Mouse (Mus musculus): ENCODE results near the gene Rbms3. TPM values are rescaled to one million over a fixed set of nuclear protein-coding genes. Genes with fewer than 3 reads are reported as not detected.

Gene Rbms3
- polyA plus RNA-seq, 1 experiment from 2014 or later: 8.1 TPM

GRCm38 (mm10) chr9:116814495-116815094 lies 815.1 kb downstream of the Rbms3 start:
- Histone ChIP-seq H3K27me3 (replicated peaks) (no peaks in the 10 kb centered on the region), H3K9ac (no peak overlapping the region), H3K36me3 (no peaks in the 10 kb centered on the region), H3K9me3 (replicated peaks) (no peaks in the 10 kb centered on the region), H3K27ac (no peak overlapping the region), H3K4me2 (no peak overlapping the region), H3K4me1 (0 out of 2 replicates have a peak, but pooled peaks cover 8% of the 10 kb centered on the region), H3K4me3 (no peak overlapping the region)
- no peak for ATAC-seq
- 73% methylated on average over 10 of the region's 10 CpGs for WGBS (ENCODE audit: insufficient replicate concordance)

GRCm38 (mm10) chr9:116813396-116813795 lies 816.3 kb downstream of the Rbms3 start:
- 0 out of 2 replicates have a peak, but pooled peaks cover 8% of the 10 kb centered on the region for H3K4me1 ChIP-seq
- no peak overlapping the region for H3K4me3 ChIP-seq
- no peaks in the 10 kb centered on the region for H3K27me3 ChIP-seq (replicated peaks)
- H3K27ac ChIP-seq: no peak overlapping the region
- H3K9ac ChIP-seq: no peak overlapping the region
- 13% methylated on average over 2 of the region's 2 CpGs for WGBS (ENCODE audit: insufficient replicate concordance)
- H3K4me2 ChIP-seq: no peak overlapping the region
- no peaks in the 10 kb centered on the region for H3K36me3 ChIP-seq
- ATAC-seq: no peak
- no peaks in the 10 kb centered on the region for H3K9me3 ChIP-seq (replicated peaks)

- H3K27me3 ChIP-seq (replicated peaks): no peaks in the 10 kb centered on the region
- 77% methylated on average over 5 of the region's 5 CpGs for WGBS (ENCODE audit: insufficient replicate concordance)
Measured at GRCm38 (mm10) chr9:116809260-116809659, 820.5 kb downstream of the Rbms3 start.

DNA sequence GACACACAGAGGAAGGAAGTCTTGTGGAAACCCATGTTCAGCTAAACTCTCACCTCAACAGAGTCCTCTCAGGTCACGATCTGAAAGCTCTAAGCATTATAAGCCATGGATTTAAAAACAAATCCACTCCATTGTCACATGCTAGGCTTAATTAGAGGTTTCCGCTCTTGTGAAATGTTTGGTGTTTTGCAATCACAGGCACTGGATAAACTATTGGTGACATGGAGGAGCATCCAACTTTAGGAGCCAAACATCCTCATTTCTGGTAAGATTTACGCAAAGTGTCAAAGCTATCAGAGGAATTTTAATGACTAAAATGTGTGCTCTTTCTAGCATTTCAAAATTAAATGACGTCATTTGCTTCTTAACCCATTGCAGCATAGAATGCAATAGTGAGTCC lies 821.3 kb downstream of the Rbms3 start:
- WGBS (ENCODE audit: insufficient replicate concordance): 74% methylated on average over 4 of the region's 4 CpGs
- Histone ChIP-seq H3K4me3 (no peak overlapping the region), H3K36me3 (no peaks in the 10 kb centered on the region), H3K4me1 (0 out of 2 replicates have a peak, but pooled peaks cover 5% of the 10 kb centered on the region), H3K9ac (no peak overlapping the region), H3K27ac (no peak overlapping the region), H3K9me3 (replicated peaks) (no peaks in the 10 kb centered on the region), H3K27me3 (replicated peaks) (no peaks in the 10 kb centered on the region), H3K4me2 (no peak overlapping the region)
- no peak for ATAC-seq

More at GRCm38 (mm10) chr9:116809260-116809659, 820.5 kb downstream of the Rbms3 start:
- Histone ChIP-seq H3K4me1 (0 out of 2 replicates have a peak, but pooled peaks cover 8% of the 10 kb centered on the region), H3K27ac (no peak overlapping the region), H3K36me3 (no peaks in the 10 kb centered on the region), H3K4me3 (no peak overlapping the region), H3K9me3 (replicated peaks) (no peaks in the 10 kb centered on the region), H3K9ac (no peak overlapping the region), H3K4me2 (no peak overlapping the region)
- no peak for ATAC-seq

GRCm38 (mm10) chr9:116807166-116808081 lies 822.3 kb downstream of the Rbms3 start:
- H3K4me3 ChIP-seq: no peak overlapping the region
- H3K27ac ChIP-seq: no peak overlapping the region
- no peaks in the 10 kb centered on the region for H3K9me3 ChIP-seq (replicated peaks)
- no peaks in the 10 kb centered on the region for H3K27me3 ChIP-seq (replicated peaks)
- 65% methylated on average over 16 of the region's 16 CpGs for WGBS (ENCODE audit: insufficient replicate concordance)
- H3K4me1 ChIP-seq: no peaks in the 10 kb centered on the region
- no peak for ATAC-seq
- H3K4me2 ChIP-seq: no peak overlapping the region
- no peaks in the 10 kb centered on the region for H3K36me3 ChIP-seq
- no peak overlapping the region for H3K9ac ChIP-seq

GRCm38 (mm10) chr9:116803292-116803731 lies 826.4 kb downstream of the Rbms3 start:
- Histone ChIP-seq H3K9ac (no peak overlapping the region), H3K27ac (no peak overlapping the region), H3K36me3 (no peaks in the 10 kb centered on the region), H3K4me1 (no peaks in the 10 kb centered on the region), H3K4me3 (no peak overlapping the region), H3K9me3 (replicated peaks) (no peaks in the 10 kb centered on the region), H3K4me2 (no peak overlapping the region), H3K27me3 (replicated peaks) (no peaks in the 10 kb centered on the region)
- no peak for ATAC-seq
- WGBS (ENCODE audit: insufficient replicate concordance): 62% methylated on average over 3 of the region's 3 CpGs

- no peaks in the 10 kb centered on the region for H3K4me1 ChIP-seq
- no peak overlapping the region for H3K27ac ChIP-seq
- H3K4me2 ChIP-seq: no peak overlapping the region
- no peaks in the 10 kb centered on the region for H3K27me3 ChIP-seq (replicated peaks)
- ATAC-seq: no peak
- 52% methylated on average over 7 of the region's 7 CpGs for WGBS (ENCODE audit: insufficient replicate concordance)
- no peaks in the 10 kb centered on the region for H3K36me3 ChIP-seq
- no peaks in the 10 kb centered on the region for H3K9me3 ChIP-seq (replicated peaks)
- no peak overlapping the region for H3K9ac ChIP-seq
- no peak overlapping the region for H3K4me3 ChIP-seq
Measured at GRCm38 (mm10) chr9:116802602-116803001, 827.1 kb downstream of the Rbms3 start.

DNA sequence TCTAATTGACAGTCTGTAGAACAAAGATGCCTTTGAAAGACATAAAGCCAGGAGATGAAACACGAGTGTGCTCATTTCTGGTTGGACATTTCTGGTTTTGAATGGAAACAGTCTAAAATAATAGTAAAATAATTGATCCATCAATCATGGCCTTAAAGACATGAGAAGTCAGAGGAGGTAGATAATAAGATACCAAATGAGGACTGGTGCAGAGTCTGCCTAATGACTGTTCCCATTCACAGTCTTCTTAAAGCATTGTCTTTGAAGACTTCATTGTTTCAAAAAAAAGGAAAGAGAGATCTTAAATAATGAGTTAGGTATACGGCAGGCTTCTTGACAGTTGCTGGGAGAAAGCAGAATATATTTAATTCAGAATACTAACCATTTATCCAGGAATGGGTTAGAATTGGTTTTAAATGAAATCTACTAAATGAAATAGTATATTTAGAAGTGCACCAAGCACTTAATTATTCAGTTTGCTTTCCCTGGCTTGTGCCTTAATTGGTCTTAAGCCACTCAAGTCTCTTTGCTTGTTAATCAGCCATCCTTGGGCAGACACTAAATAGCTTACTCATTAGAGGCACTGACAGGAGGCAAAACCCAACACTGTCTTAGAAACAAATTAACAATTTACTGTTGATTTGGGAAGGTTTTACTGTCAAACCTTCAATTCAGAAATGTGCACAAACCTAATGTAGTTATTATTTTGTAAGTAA lies 834.3 kb downstream of the Rbms3 start:
- no peak overlapping the region for H3K9ac ChIP-seq
- H3K9me3 ChIP-seq (replicated peaks): no peaks in the 10 kb centered on the region
- no peak overlapping the region for H3K27ac ChIP-seq
- no peaks in the 10 kb centered on the region for H3K27me3 ChIP-seq (replicated peaks)
- no peaks in the 10 kb centered on the region for H3K4me1 ChIP-seq
- WGBS (ENCODE audit: insufficient replicate concordance): 56% methylated on average over 2 of the region's 2 CpGs
- ATAC-seq: no peak
- H3K4me2 ChIP-seq: no peak overlapping the region
- no peaks in the 10 kb centered on the region for H3K36me3 ChIP-seq
- H3K4me3 ChIP-seq: no peak overlapping the region

DNA sequence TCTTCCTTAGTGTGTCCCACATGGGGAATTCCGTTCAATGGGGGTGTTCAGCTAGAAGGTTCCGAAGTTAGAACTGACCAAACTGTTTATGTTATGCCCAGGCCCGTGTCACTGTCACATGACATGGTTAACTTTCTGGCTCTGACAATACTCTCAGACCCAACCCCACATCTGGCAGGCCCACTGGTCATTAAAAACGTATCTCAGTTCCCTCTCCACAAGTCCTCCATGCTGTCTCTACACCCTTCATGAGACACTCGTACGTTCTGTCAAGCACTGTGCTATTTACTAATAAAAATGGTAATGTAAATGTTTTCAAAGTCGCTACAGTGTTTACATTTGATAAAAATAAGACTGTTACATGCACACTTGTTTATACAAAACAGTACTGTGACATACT lies 837.9 kb downstream of the Rbms3 start:
- Histone ChIP-seq H3K27me3 (replicated peaks) (no peaks in the 10 kb centered on the region), H3K4me1 (no peaks in the 10 kb centered on the region), H3K9ac (no peak overlapping the region), H3K27ac (no peak overlapping the region), H3K4me2 (no peak overlapping the region), H3K4me3 (no peak overlapping the region), H3K36me3 (no peaks in the 10 kb centered on the region), H3K9me3 (replicated peaks) (no peaks in the 10 kb centered on the region)
- 69% methylated on average over 7 of the region's 7 CpGs for WGBS (ENCODE audit: insufficient replicate concordance)
- no peak for ATAC-seq

DNA sequence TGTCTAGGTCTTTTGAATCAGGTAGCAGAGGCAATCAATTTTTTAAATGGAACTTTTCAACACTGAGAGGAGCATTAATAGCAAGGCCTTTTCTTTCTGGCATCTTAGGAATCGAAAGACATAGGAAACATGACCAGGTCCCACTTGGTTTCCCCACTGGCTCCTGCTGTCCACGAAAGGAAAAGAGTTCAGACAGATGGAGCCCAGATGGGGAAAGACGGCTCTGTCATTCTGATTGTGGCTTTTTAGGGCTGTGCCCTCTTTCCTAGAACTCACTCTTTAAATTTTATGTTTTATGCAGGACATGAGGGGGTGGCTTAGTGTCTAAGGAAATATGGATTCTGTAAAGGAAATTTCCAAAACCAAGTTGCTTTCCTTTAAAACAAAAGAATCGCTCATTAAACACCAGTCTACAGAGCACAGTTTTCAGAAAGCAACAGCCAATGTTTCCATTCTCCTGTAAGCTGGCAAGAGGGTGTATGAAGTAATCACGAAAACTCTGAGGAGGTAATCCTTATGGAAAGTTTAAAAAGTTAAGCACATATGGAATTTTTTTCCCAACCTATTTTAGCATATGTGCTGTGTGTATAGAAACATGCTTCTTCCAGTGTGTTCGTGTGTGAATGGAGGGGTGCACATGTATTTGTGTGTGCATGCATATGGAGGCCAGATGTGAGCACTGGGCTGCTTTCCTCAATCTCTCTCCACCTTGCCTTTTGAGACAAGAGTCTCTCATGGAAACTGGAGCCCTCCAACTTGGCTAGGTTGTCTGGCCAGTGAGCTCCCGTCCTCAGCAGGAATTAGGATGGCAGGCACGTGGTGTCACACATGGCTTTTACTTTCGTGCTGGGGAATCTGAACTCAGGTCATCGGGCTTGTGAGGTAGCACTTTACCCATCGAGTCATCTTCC lies 843.3 kb downstream of the Rbms3 start:
- no peaks in the 10 kb centered on the region for H3K36me3 ChIP-seq
- H3K9me3 ChIP-seq (replicated peaks): no peaks in the 10 kb centered on the region
- no peaks in the 10 kb centered on the region for H3K4me1 ChIP-seq
- 62% methylated on average over 11 of the region's 11 CpGs for WGBS (ENCODE audit: insufficient replicate concordance)
- no peak overlapping the region for H3K4me2 ChIP-seq
- no peak overlapping the region for H3K27ac ChIP-seq
- no peak overlapping the region for H3K9ac ChIP-seq
- ATAC-seq: no peak
- no peak overlapping the region for H3K4me3 ChIP-seq
- H3K27me3 ChIP-seq (replicated peaks): no peaks in the 10 kb centered on the region

GRCm38 (mm10) chr9:116771820-116772219 lies 857.9 kb downstream of the Rbms3 start:
- Histone ChIP-seq H3K27me3 (replicated peaks) (no peaks in the 10 kb centered on the region), H3K9me3 (replicated peaks) (no peaks in the 10 kb centered on the region), H3K9ac (no peak overlapping the region), H3K27ac (no peak overlapping the region), H3K36me3 (no peaks in the 10 kb centered on the region), H3K4me2 (no peak overlapping the region), H3K4me3 (no peak overlapping the region), H3K4me1 (no peaks in the 10 kb centered on the region)
- ATAC-seq: no peak
- 66% methylated on average over 3 of the region's 3 CpGs for WGBS (ENCODE audit: insufficient replicate concordance)

All from liver, embryonic 12.5 days (tissue).